Mouse (Mus musculus) urinary bladder, postnatal 25 days (tissue): ENCODE data around the gene Olfr1420.
"Not testable (repeated sequence)": the region's sequence is repeated elsewhere in the genome, so short reads cannot be mapped to it uniquely, and the experiment has no call there.

Experiments used
- DNase-seq: peaks from one replicate; pipeline ENCODE4 v3.0.0; 2022; ENCODE audit warnings: low spot score

Gene Olfr1420

DNA sequence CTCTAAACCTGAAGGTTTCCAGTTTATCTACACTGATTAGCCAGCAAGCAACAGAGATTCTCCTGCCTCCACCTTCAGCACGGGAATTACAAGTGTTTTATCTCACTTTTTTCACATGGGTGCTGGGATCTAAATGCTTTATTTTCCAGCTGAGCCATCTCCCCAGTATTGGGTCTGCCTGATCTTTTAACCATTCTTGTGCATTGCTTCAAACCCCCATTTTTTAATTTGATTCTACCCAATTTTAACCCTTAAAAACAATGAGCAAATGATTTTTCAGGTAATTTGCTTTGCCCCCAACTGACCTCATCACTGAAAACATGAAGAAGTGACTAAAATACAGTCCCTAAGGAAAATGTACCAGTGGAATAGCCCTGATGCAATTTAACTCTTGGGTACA, at the start of gene Olfr1420:
Gene Olfr1420 (plus strand): TSS at position 301 of the 400 bp plus-strand sequence.
- DNase-seq: no peak

GRCm38 (mm10) chr19:11839119-11839518, 47.2 kb upstream of the Olfr1420 start, which contains the start of gene Olfr1417:
TSS of gene Olfr1417 (minus strand) at chr19:11839219.
- no peak for DNase-seq

GRCm38 (mm10) chr19:11846333-11846732, 40.0 kb upstream of the Olfr1420 start:
- no peak for DNase-seq

DNA sequence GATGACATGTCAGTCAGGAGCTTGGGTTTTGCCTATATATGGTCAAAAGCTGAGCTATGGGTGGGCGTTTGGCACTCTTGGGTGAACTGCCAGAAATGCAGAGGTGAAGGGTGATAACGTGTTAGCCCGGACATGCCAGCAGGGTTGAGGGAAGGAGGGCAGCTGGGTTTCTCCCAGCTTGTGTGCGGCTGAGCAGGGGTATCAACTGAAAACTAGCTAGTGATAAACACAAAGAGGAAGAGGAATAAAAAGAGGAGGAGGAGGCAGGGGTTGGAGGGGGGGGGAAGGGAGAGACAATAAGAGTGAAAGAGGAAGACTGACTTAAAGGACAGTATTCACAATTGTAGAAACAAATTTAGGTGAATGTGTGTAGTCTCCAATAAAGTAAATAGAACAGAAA, 33.7 kb upstream of the Olfr1420 start:
- no peak for DNase-seq

GRCm38 (mm10) chr19:11854821-11855220, 31.5 kb upstream of the Olfr1420 start:
- no peak for DNase-seq

GRCm38 (mm10) chr19:11856506-11856905, 29.9 kb upstream of the Olfr1420 start:
- no peak for DNase-seq

- no peak for DNase-seq
These were observed 25.4 kb upstream of the Olfr1420 start, which contains the start of gene Olfr1418 for GRCm38 (mm10) chr19:11860966-11861365. TSS of gene Olfr1418 (minus strand) at chr19:11861066.

GRCm38 (mm10) chr19:11867837-11868236, 18.5 kb upstream of the Olfr1420 start:
- no peak for DNase-seq

- no peak for DNase-seq
These were observed 11.4 kb upstream of the Olfr1420 start, which contains the start of gene Olfr1419 for GRCm38 (mm10) chr19:11875006-11875405. TSS of gene Olfr1419 (minus strand) at chr19:11875106.

- DNase-seq: not testable (repeated sequence)
These were observed 8.0 kb upstream of the Olfr1420 start for GRCm38 (mm10) chr19:11878404-11878803.

- no peak for DNase-seq
These were observed 24.7 kb downstream of the Olfr1420 start for GRCm38 (mm10) chr19:11911021-11911420.

DNA sequence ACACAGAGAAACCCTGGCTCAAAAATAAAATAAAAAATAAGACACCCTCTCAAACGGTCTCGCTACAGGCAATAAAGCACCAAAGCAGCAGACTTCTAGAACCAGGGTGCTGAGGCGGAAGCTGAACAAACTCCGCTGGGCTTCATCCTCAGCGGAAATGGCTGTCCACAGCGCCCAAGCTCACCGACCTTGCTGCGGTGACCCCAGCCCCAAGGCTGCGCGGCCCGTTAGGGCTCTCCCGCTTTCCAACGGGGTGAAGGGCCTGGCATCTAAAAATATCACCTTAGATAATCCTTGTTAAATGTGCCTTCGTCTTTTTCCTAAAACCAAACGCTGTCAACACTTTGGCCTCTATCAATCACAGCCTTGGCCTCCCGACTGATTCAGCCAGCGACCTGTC, 25.2 kb downstream of the Olfr1420 start:
- peak; percentile 12 for DNase-seq

DNA sequence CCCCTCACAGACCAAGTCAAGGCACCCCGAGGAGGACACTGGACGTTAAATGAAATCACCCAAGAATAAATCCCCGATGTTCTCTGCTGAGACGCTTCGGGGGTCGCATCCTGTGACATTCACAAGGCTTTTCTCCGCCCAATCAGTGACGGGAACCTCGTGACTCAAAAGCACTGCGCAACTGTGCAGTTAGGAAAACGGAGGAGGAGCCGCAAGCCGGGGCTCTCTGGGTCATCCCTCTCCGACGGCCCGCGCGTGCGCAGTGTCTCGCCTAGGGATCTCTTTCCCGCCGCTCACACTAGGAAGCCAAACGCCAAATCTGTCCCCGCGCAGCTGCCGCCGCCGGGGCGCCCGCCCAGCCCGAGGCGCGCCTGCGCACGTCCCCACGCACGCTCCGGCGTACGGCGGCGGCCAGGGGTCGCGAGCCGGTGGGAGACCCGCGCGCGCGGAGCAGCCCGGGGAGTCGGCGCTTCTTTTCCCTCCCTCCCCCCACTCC, 25.7 kb downstream of the Olfr1420 start, which contains the start of gene Patl1:
Gene Patl1 (plus strand): TSS at position 363 of the 496 bp plus-strand sequence.
- peak; percentile 97 for DNase-seq

DNA sequence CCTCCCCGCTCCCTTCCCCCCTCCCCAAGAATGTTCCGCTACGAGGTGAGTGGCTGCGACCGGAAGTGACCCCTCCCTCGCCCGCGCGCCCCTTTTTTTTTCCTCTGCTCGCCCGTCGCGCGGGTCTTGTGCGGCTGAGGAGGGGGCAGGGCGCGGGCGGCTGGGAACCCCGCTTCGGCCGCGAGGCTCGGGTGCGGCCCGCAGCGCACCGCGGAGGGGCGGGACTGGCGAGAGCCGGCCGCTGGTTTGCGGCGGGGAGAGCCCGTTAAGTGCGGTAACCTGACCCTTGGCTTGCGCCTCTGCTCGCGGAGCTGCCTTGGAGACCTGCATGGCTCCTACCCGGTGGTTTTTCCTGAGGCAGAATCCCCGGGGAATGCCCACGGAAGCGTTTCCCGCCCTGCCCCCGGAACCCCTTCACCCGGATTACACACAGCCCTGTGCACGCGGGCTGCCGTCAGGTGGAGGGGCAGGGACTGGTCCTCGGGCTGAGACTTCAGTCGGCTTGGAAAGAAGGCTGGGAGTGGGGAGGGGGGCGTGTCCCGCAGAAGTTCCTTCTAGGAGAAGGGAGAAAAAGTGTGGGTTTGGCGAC, 26.3 kb downstream of the Olfr1420 start:
- DNase-seq: peak; percentile 46

DNA sequence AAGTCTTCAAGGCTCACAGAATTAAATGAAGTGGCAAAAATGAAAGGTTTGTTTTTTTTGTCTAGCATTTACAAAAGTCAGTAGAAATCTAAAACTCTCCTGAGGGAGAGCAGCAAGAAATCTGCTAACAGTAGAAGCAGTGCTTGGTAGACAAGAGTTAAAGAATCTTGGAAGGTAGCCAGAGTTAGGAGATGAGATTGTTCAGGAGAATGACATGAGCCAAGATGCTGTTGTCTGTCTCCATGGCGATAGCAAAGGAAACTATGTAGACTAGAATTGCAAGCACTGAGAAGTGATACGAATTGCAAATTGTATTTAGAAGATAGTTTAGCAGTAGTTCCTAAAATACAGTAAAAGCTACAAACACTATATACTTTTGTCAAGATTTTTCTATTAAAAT, 29.4 kb downstream of the Olfr1420 start:
- no peak for DNase-seq

DNA sequence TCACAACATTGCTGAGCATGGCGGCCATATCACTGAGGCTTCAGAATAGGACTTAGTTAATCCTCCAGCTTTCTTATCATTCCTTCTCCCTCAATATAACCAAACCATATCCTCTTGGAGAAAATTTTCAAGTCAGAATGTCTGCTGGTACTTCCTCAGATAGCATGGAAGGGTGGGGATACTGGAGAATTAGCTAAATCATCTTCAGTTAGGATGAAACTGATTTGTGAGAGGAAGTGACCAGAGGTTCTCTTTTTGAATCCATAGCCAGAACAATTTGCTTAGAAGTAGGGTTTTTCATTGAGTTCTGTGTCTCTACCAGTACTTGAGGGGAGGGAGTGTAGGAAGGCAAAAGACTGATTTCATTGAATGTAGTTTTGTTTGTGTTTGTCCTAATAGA, 35.7 kb downstream of the Olfr1420 start:
- DNase-seq: no peak

DNA sequence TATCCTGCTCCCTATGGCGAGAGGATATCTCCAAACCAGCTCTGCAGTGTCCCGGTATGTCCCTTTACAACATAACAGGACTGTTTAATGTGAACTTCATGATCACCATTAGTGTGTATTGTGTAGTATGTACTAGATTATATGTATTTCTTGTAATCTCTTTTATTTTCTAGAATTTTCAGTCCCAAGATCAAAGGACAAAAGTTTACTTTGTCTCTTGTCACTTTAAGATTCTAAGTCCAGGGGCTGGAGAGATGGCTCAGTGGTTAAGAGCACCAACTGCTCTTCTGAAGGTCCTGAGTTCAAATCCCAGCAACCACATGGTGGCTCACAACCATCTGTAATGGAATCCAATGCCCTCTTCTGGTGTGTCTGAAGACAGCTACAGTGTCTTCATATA, 36.1 kb downstream of the Olfr1420 start:
- not testable (repeated sequence) for DNase-seq

DNA sequence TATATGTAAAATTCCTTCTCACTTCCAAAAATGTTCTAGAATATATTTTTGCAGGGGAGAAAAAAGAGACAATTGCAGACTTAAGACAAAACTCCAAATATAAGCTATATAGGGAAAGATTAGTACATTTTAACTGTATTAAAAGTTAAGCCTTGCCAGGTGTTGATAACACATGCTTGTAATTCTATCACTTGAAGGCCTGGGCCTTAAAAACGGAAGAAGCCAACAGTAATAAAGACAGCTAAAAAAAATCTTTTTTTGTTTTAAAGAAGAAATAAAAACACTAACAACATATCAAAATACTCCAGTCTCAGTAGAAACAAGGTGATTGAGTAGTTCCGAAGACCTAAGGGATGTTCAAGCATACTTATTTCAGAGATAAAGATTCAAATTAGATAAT, 40.0 kb downstream of the Olfr1420 start:
- DNase-seq: no peak

- DNase-seq: no peak
These were observed 41.8 kb downstream of the Olfr1420 start for GRCm38 (mm10) chr19:11928025-11928748.

DNA sequence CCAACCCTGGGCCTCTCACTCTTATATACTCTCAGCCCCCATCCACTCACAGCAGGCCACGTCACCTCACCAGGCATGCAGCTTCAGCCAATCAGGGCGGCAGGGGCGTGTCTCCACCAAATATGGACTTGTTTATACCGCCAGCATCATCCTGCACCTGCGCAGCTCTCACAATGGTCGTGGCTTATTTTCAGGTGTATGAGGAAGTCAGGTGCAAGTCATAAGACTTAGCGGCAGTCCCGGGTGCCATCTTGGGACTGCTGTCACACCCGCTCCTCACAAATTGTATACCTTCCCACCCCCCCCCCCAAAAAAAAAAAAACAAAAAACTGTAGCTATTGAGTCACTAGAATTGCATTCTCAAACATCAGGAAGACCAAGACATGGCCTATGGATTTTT, 60.1 kb downstream of the Olfr1420 start:
- DNase-seq: not testable (repeated sequence)
